Mouse (Mus musculus): ENCODE data around the gene Atxn1l.

GRCm38 (mm10) chr8:109766081-109766480 is 28.5 kb upstream of the Atxn1l start:
- no peak for TF ChIP-seq CTCF (IDR thresholded peaks at IDR 0.05; ENCODE audit: insufficient read depth, low read depth, low read length)
- TF ChIP-seq POLR2A (IDR thresholded peaks at IDR 0.05; ENCODE audit: insufficient read depth, low read depth, low read length): no peak
